Comparison of ENCODE assay signal across 26 mouse cellular contexts in genomic region chr19:3893545-3894116, GRCm38 (mm10). TPM values are rescaled to one million over a fixed set of nuclear protein-coding genes. Genes with fewer than 3 reads are reported as not detected.
A peak's percentile ranks its signal among the peaks of the same experiment; 100 is the strongest.
DNase-seq lines count a peak whose midpoint lies in the region; ATAC-seq and TF ChIP-seq lines count a peak whose summit lies in the region.
"Had no signal": no experiment of that assay in that cellular context is flagged by ENCODE, and none has a peak within 500 bp of the region (broad histone marks: within the 10 kb centered on the region; RNA-seq: fewer than 3 reads in every experiment).

No protein-coding gene starts in this region.

- TF ChIP-seq CTCF in liver, adult 2 months (IDR thresholded peaks at IDR 0.05; ENCODE audit: low read depth, low read length), result no peak
- no peak for TF ChIP-seq CTCF in bone marrow macrophage, adult 2 months (IDR thresholded peaks at IDR 0.05; ENCODE audit: low read depth, low read length)

- peaks cover 14 to 24% of the 10 kb centered on the region in 2 experiments for H3K4me1 ChIP-seq in heart, embryonic 14.5 days (ENCODE audit: control insufficient read depth in 2 of 2, insufficient read depth in 2 of 2, low read length in 2 of 2)
- peaks cover 8% of the 10 kb centered on the region for H3K4me1 ChIP-seq in liver, adult 2 months (ENCODE audit: control insufficient read depth, insufficient read depth, low read length)
- H3K4me1 ChIP-seq in liver, embryonic 12.5 days, result no peaks in the 10 kb centered on the region
- peaks cover 4% of the 10 kb centered on the region for H3K4me1 ChIP-seq in bone marrow macrophage, adult 2 months (ENCODE audit: control insufficient read depth, insufficient read depth, low read length)
- H3K4me1 ChIP-seq: kidney, embryonic 15.5 days; limb, embryonic 12.5 days had no signal

- H3K36me3 ChIP-seq in heart, embryonic 14.5 days (ENCODE audit: control insufficient read depth, insufficient read depth, low read length), result peaks cover 97% of the 10 kb centered on the region
- peaks cover 22% of the 10 kb centered on the region for H3K36me3 ChIP-seq in liver, adult 2 months (ENCODE audit: control insufficient read depth, insufficient read depth, low read length)
- H3K36me3 ChIP-seq in liver, embryonic 12.5 days, result peaks cover 97% of the 10 kb centered on the region
- H3K36me3 ChIP-seq in myocyte (ENCODE audit: control insufficient read depth, insufficient read depth), result peaks cover 84% of the 10 kb centered on the region

- no peaks in the 10 kb centered on the region for H3K79me2 ChIP-seq in liver, adult 2 months (ENCODE audit: control insufficient read depth, insufficient read depth, low read length)
- H3K79me2 ChIP-seq in myocyte (ENCODE audit: control insufficient read depth, insufficient read depth), result no peaks in the 10 kb centered on the region

- 56% methylated on average over 4 of the region's 4 CpGs for WGBS in heart, embryonic 14.5 days
- WGBS in liver, adult 2 months, result 37% methylated on average over 4 of the region's 4 CpGs
- 84% methylated on average over 4 of the region's 4 CpGs for WGBS in liver, embryonic 12.5 days (ENCODE audit: insufficient replicate concordance)

- no peak overlapping the region for H3K9ac ChIP-seq in heart, embryonic 14.5 days (ENCODE audit: low read length)
- no peak overlapping the region for H3K9ac ChIP-seq in liver, adult 2 months (ENCODE audit: low read depth, low read length)
- no peak overlapping the region for H3K9ac ChIP-seq in liver, embryonic 12.5 days
- H3K9ac ChIP-seq: hindbrain, embryonic 13.5 days; kidney, embryonic 15.5 days; limb, embryonic 12.5 days; liver, embryonic 13.5 days; midbrain, embryonic 12.5 days; neural tube, embryonic 13.5 days had no signal

- no peak overlapping the region for H3ac ChIP-seq in myocyte (ENCODE audit: control insufficient read depth, insufficient read length)

- H3K27me3 ChIP-seq in heart, embryonic 14.5 days (ENCODE audit: control insufficient read depth, insufficient read depth, low read length), result no peaks in the 10 kb centered on the region
- no peaks in the 10 kb centered on the region for H3K27me3 ChIP-seq in liver, adult 2 months (ENCODE audit: control insufficient read depth, insufficient read depth, low read length)
- no peaks in the 10 kb centered on the region for H3K27me3 ChIP-seq in liver, embryonic 12.5 days (replicated peaks)
- H3K27me3 ChIP-seq in myocyte (ENCODE audit: control insufficient read depth, insufficient read depth, insufficient read length), result no peaks in the 10 kb centered on the region
- H3K27me3 ChIP-seq: hindbrain, embryonic 13.5 days; kidney, embryonic 15.5 days; limb, embryonic 12.5 days; liver, embryonic 13.5 days; midbrain, embryonic 12.5 days; neural tube, embryonic 13.5 days had no signal

- H3K27ac ChIP-seq in heart, embryonic 14.5 days (replicated peaks in 1 of 2; ENCODE audit: control insufficient read depth in 1 of 2, insufficient read depth in 1 of 2, low read depth in 2 of 2, low read length in 2 of 2), result peak overlapping the region; percentile 37 to 55
- no peak overlapping the region for H3K27ac ChIP-seq in liver, adult 2 months (replicated peaks; ENCODE audit: insufficient read depth, low read depth, low read length)
- H3K27ac ChIP-seq in liver, embryonic 12.5 days, result no peak overlapping the region
- peak overlapping the region; percentile 12; the same call in 1 of the 2 replicates for H3K27ac ChIP-seq in bone marrow macrophage, adult 2 months (ENCODE audit: insufficient read depth, low read depth, low read length)
- H3K27ac ChIP-seq: gastrocnemius, adult 2 months; hindbrain, embryonic 13.5 days; kidney, embryonic 15.5 days; limb, embryonic 12.5 days; liver, embryonic 13.5 days had no signal

- no peak for TF ChIP-seq POLR2A in liver, adult 2 months (IDR thresholded peaks at IDR 0.05; ENCODE audit: extremely low read depth, insufficient read depth, low read length)
- TF ChIP-seq POLR2A in bone marrow macrophage, adult 2 months (IDR thresholded peaks at IDR 0.05; ENCODE audit: borderline replicate concordance, low read depth, low read length), result no peak
- TF ChIP-seq POLR2A in myocyte (IDR thresholded peaks at IDR 0.05; ENCODE audit: insufficient read length, low read depth), result no peak

- DNase-seq in heart, adult 18-20 months, result no peak
- DNase-seq in liver, adult 2 months (ENCODE audit: extremely low read depth, low read depth, low spot score), result peak; percentile 39
- DNase-seq: adrenal gland, postnatal 25 days; B cell, adult 2 months; cerebellum, adult 2 months; cerebellum, postnatal 14 days; gastrocnemius, adult 2 months; gastrocnemius, postnatal 36 days; heart, postnatal 10 days; kidney, adult 18-20 months; kidney, postnatal 25 days; liver, embryonic 13.5 days; lung, adult 2 months; thymus, adult 2 months; thymus, postnatal 36 days had no signal

- H3K4me2 ChIP-seq in heart, embryonic 14.5 days (ENCODE audit: low read length), result no peak overlapping the region
- no peak overlapping the region for H3K4me2 ChIP-seq in liver, embryonic 12.5 days
- H3K4me2 ChIP-seq in myocyte (ENCODE audit: low read depth), result no peak overlapping the region
- H3K4me2 ChIP-seq: hindbrain, embryonic 13.5 days; kidney, embryonic 15.5 days; limb, embryonic 12.5 days; liver, embryonic 13.5 days; midbrain, embryonic 12.5 days; neural tube, embryonic 13.5 days had no signal

- peak; percentile 62 for ATAC-seq in heart, embryonic 14.5 days (ENCODE audit: insufficient number of reproducible peaks, insufficient read depth, low FRiP score, low read depth)
- no peak for ATAC-seq in liver, embryonic 12.5 days
- ATAC-seq: forebrain, embryonic 16.5 days had no signal

- no peaks in the 10 kb centered on the region for H3K9me3 ChIP-seq in heart, embryonic 14.5 days (ENCODE audit: control insufficient read depth, low read length)
- H3K9me3 ChIP-seq in liver, embryonic 12.5 days (replicated peaks), result no peaks in the 10 kb centered on the region
- H3K9me3 ChIP-seq: hindbrain, embryonic 13.5 days; kidney, embryonic 15.5 days; limb, embryonic 12.5 days; liver, embryonic 13.5 days; midbrain, embryonic 12.5 days; neural tube, embryonic 13.5 days had no signal

- H3K4me3 ChIP-seq in heart, embryonic 14.5 days (ENCODE audit: control insufficient read depth in 1 of 2, insufficient read depth in 1 of 2, low read depth in 1 of 2, low read length in 2 of 2), result no peak overlapping the region
- no peak overlapping the region for H3K4me3 ChIP-seq in liver, adult 2 months (ENCODE audit: insufficient read depth, low read depth, low read length)
- no peak overlapping the region for H3K4me3 ChIP-seq in liver, embryonic 12.5 days
- H3K4me3 ChIP-seq in bone marrow macrophage, adult 2 months (ENCODE audit: insufficient read depth, low read length), result no peak overlapping the region
- H3K4me3 ChIP-seq in myocyte, result no peak overlapping the region
- H3K4me3 ChIP-seq: erythroblast, embryonic 14.5 days; gastrocnemius, adult 2 months; hindbrain, embryonic 13.5 days; kidney, embryonic 15.5 days; limb, embryonic 12.5 days; liver, embryonic 13.5 days; midbrain, embryonic 12.5 days; neural tube, embryonic 13.5 days had no signal

TF ChIP-seq in myocyte, 11 proteins besides CTCF, POLR2A, EP300 and RAD21 (continues in another document):
- peak; percentile 95 for TF ChIP-seq POLR2AphosphoS2 (IDR thresholded peaks at IDR 0.05; ENCODE audit: insufficient read length, low read depth)

RNA-seq across cellular contexts. Expression of gene Tcirg1, which starts 13.3 kb away (rescaled TPM):
- polyA plus RNA-seq in heart, embryonic 14.5 days (2014; fragmentation: Nextera tagmentation; extraction: Ambion mirVana), result 16.1 and 17.1 TPM in 2 replicates
- total RNA-seq in heart, adult 18-20 months (2021), result 1 to 10 TPM; 8.0 to 9.2 TPM
- total RNA-seq in liver, adult 2 months (2014; rRNA removed), result 34.3 and 35.6 TPM in 2 replicates
- 76.3 and 123 TPM in 2 replicates for polyA plus RNA-seq in liver, adult 2 months (2012; rRNA removed)
- 24.7 and 26.1 TPM in 2 replicates for polyA plus RNA-seq in liver, embryonic 12.5 days (2016; fragmentation: Nextera tagmentation; extraction: Ambion mirVana)
- polyA plus RNA-seq in bone marrow macrophage, adult 2 months (2012; ENCODE audit: insufficient read depth, insufficient read length, missing spikeins), result 488 and 518 TPM in 2 replicates
- polyA plus RNA-seq in myocyte (2012; fragmentation: generic; extraction: Trizol), result 50.9 TPM

RNA-seq across cellular contexts. Expression of gene Ndufs8, which starts 18.9 kb away (rescaled TPM):
- polyA plus RNA-seq in heart, embryonic 14.5 days (2014; fragmentation: Nextera tagmentation; extraction: Ambion mirVana), result 479 and 507 TPM in 2 replicates
- total RNA-seq in heart, adult 18-20 months (2021), result 100 to 1,000 TPM; 489 to 502 TPM
- total RNA-seq in liver, adult 2 months (2014; rRNA removed), result 197 and 213 TPM in 2 replicates
- 266 and 295 TPM in 2 replicates for polyA plus RNA-seq in liver, adult 2 months (2012; rRNA removed)
- 197 and 218 TPM in 2 replicates for polyA plus RNA-seq in liver, embryonic 12.5 days (2016; fragmentation: Nextera tagmentation; extraction: Ambion mirVana)
- 80.5 and 85.1 TPM in 2 replicates for polyA plus RNA-seq in bone marrow macrophage, adult 2 months (2012; ENCODE audit: insufficient read depth, insufficient read length, missing spikeins)
- 482 TPM for polyA plus RNA-seq in myocyte (2012; fragmentation: generic; extraction: Trizol)

RNA-seq across cellular contexts. Expression of gene Aldh3b1, which starts 36.0 kb away (rescaled TPM):
- polyA plus RNA-seq in heart, embryonic 14.5 days (2014; fragmentation: Nextera tagmentation; extraction: Ambion mirVana), result 2.3 and 2.9 TPM in 2 replicates
- 1 to 10 TPM; 1.3 to 2.0 TPM for total RNA-seq in heart, adult 18-20 months (2021)
- 2.9 and 3.3 TPM in 2 replicates for total RNA-seq in liver, adult 2 months (2014; rRNA removed)
- 1.9 and 4.0 TPM in 2 replicates for polyA plus RNA-seq in liver, adult 2 months (2012; rRNA removed)
- 1.8 and 1.9 TPM in 2 replicates for polyA plus RNA-seq in liver, embryonic 12.5 days (2016; fragmentation: Nextera tagmentation; extraction: Ambion mirVana)
- 83.9 and 85.6 TPM in 2 replicates for polyA plus RNA-seq in bone marrow macrophage, adult 2 months (2012; ENCODE audit: insufficient read depth, insufficient read length, missing spikeins)
- 51.8 TPM for polyA plus RNA-seq in myocyte (2012; fragmentation: generic; extraction: Trizol)
- polyA plus RNA-seq: erythroblast, embryonic 14.5 days had no signal

RNA-seq across cellular contexts. Expression of gene Unc93b1, which starts 41.4 kb away (rescaled TPM):
- 11.2 and 14.5 TPM in 2 replicates for polyA plus RNA-seq in heart, embryonic 14.5 days (2014; fragmentation: Nextera tagmentation; extraction: Ambion mirVana)
- total RNA-seq in heart, adult 18-20 months (2021), result 10 to 100 TPM; 17.7 to 23.9 TPM
- total RNA-seq in liver, adult 2 months (2014; rRNA removed), result 41.1 and 41.5 TPM in 2 replicates
- polyA plus RNA-seq in liver, adult 2 months (2012; rRNA removed), result 68.9 and 102 TPM in 2 replicates
- 14.3 and 15.3 TPM in 2 replicates for polyA plus RNA-seq in liver, embryonic 12.5 days (2016; fragmentation: Nextera tagmentation; extraction: Ambion mirVana)
- polyA plus RNA-seq in bone marrow macrophage, adult 2 months (2012; ENCODE audit: insufficient read depth, insufficient read length, missing spikeins), result 1,272 and 1,428 TPM in 2 replicates
- 4.0 TPM for polyA plus RNA-seq in myocyte (2012; fragmentation: generic; extraction: Trizol)

RNA-seq across cellular contexts. Expression of gene Chka, which starts 42.1 kb away (rescaled TPM):
- polyA plus RNA-seq in heart, embryonic 14.5 days (2014; fragmentation: Nextera tagmentation; extraction: Ambion mirVana), result 25.5 and 27.2 TPM in 2 replicates
- total RNA-seq in heart, adult 18-20 months (2021), result 10 to 100 TPM; 11.8 to 15.5 TPM
- total RNA-seq in liver, adult 2 months (2014; rRNA removed), result 11.9 and 26.0 TPM in 2 replicates
- polyA plus RNA-seq in liver, adult 2 months (2012; rRNA removed), result 56.7 and 62.0 TPM in 2 replicates
- 25.5 and 26.7 TPM in 2 replicates for polyA plus RNA-seq in liver, embryonic 12.5 days (2016; fragmentation: Nextera tagmentation; extraction: Ambion mirVana)
- polyA plus RNA-seq in bone marrow macrophage, adult 2 months (2012; ENCODE audit: insufficient read depth, insufficient read length, missing spikeins), result 22.0 and 22.5 TPM in 2 replicates
- polyA plus RNA-seq in myocyte (2012; fragmentation: generic; extraction: Trizol), result 35.5 TPM

Comparison
In these comparisons a context has a peak if more than half of its experiments do, and no peak if none do; other contexts are left out.
1. H3K27ac ChIP-seq: peak in heart, embryonic 14.5 days (2 of 2) and bone marrow macrophage, adult 2 months (single experiment); none in liver, adult 2 months (single experiment) and liver, embryonic 12.5 days (single experiment).
2. RNA of gene Aldh3b1, which starts 36.0 kb away (polyA plus RNA-seq): 83.9 to 85.6 TPM in bone marrow macrophage, adult 2 months and 51.8 TPM in myocyte (single experiment); 1.9 to 4.0 TPM in liver, adult 2 months, 2.3 to 2.9 TPM in heart, embryonic 14.5 days and 1.8 to 1.9 TPM in liver, embryonic 12.5 days; every median in the first group is over 10 times any median in the second.